ENCODE assay signal across 16 mouse cellular contexts in the genomic region with DNA sequence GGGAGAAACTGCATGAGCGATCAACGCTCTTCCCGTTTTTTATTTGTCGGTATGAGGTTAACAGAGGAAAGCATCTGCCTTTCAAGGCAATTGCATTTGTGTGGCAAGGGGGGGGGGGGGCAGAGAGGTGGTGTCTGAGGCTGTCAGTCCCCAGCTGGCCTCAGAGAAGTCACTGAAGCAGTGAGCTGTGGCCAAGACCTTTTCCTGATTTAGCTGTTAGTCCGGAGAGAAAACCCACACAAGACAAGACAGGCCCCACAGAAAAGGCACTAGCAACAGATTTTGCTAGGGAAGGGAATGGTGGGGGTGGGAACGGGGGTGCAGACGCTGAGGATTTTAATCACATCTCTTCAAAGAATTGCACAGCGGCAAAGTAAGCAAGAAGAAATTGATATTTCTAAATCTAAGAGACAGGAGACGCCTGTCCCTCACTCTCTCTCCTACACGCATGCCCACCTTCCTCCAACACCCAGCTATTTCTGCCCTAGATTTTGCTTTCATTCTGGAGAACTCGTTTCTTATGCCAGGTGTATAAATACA. TPM values are rescaled to one million over a fixed set of nuclear protein-coding genes. Genes with fewer than 3 reads are reported as not detected.
DNase-seq lines count a peak whose midpoint lies in the region; ATAC-seq and TF ChIP-seq lines count a peak whose summit lies in the region.
"Had no signal": no experiment of that assay in that cellular context is flagged by ENCODE, and none has a peak within 500 bp of the region (broad histone marks: within the 10 kb centered on the region; RNA-seq: fewer than 3 reads in every experiment).

No protein-coding gene starts in this region.

- no peak overlapping the region for H3K4me3 ChIP-seq in heart, embryonic 10.5 days
- H3K4me3 ChIP-seq in left cerebral cortex, adult 2 months = no peak overlapping the region
- H3K4me3 ChIP-seq: embryonic facial prominence, embryonic 13.5 days; forebrain, embryonic 12.5 days had no signal

- H3K36me3 ChIP-seq in heart, embryonic 10.5 days = no peaks in the 10 kb centered on the region
- H3K36me3 ChIP-seq: embryonic facial prominence, embryonic 13.5 days; forebrain, embryonic 12.5 days had no signal

- WGBS in heart, embryonic 10.5 days = 67% methylated on average over 11 of the region's 11 CpGs

- H3K27ac ChIP-seq in heart, embryonic 10.5 days = 0 out of 2 replicates have a peak overlapping the region, but pooled peaks have one; percentile 67
- H3K27ac ChIP-seq in left cerebral cortex, adult 2 months = peak overlapping the region; percentile 63
- H3K27ac ChIP-seq: embryonic facial prominence, embryonic 13.5 days; forebrain, embryonic 12.5 days had no signal

- peaks cover 34% of the 10 kb centered on the region for H3K4me1 ChIP-seq in heart, embryonic 10.5 days

- H3K9me3 ChIP-seq in heart, embryonic 10.5 days = no peaks in the 10 kb centered on the region
- H3K9me3 ChIP-seq: embryonic facial prominence, embryonic 13.5 days; forebrain, embryonic 12.5 days had no signal

- no peak for TF ChIP-seq CTCF in left cerebral cortex, adult 2 months (IDR thresholded peaks at IDR 0.05)

- intact Hi-C loops in heart, postnatal 25 days (cut with DNase I) = no loop called here
- intact Hi-C loops in left cerebral cortex, adult 2 months (cut with DNase I) = loop anchor here (1.0 to 2.0 kb wide), 2 partner anchors 20 to 23 kb away; a partner anchor contains a TSS

- H3K27me3 ChIP-seq in heart, embryonic 10.5 days (ENCODE audit: insufficient read depth, poor library complexity, severe bottlenecking) = no peaks in the 10 kb centered on the region
- H3K27me3 ChIP-seq: embryonic facial prominence, embryonic 13.5 days; forebrain, embryonic 12.5 days had no signal

- DNase-seq in heart, embryonic 10.5 days (ENCODE audit: low spot score) = no peak
- DNase-seq in heart, postnatal 25 days (ENCODE audit: low spot score) = no peak
- DNase-seq in left cerebral cortex, adult 2 months (ENCODE audit: extremely low spot score in 1 of 2, low spot score in 2 of 2) = peak in 1 of 2 experiments; percentile 31
- no peak for DNase-seq in left cerebral cortex, adult 11 months (ENCODE audit: low spot score)
- peak; percentile 85 for DNase-seq in A20 (ENCODE audit: low read depth, low spot score)
- no peak for DNase-seq in B cell, adult 2 months
- no peak for DNase-seq in cerebellum, postnatal 25 days
- DNase-seq: cerebellum, adult 9-11 months; gastrocnemius, postnatal 36 days; heart, postnatal 36 days; kidney, adult 8-10 months; lung, postnatal 36 days; retina, postnatal 1 day had no signal

- peak; percentile 43 for ATAC-seq in megakaryocyte, adult 5-6 weeks (ENCODE audit: poor library complexity, severe bottlenecking)

RNA-seq across cellular contexts. Expression of a gene that starts 19.9 kb away (rescaled TPM):
- polyA plus RNA-seq in heart, embryonic 10.5 days (2016; fragmentation: Nextera tagmentation; extraction: Ambion mirVana) = 59.4 and 75.5 TPM in 2 replicates
- total RNA-seq in heart, postnatal 25 days (2021) = 10 to 100 TPM; 52.8 to 53.8 TPM
- total RNA-seq in left cerebral cortex, adult 2 months (2021) = 100 to 1,000 TPM; 166 to 170 TPM
- total RNA-seq in megakaryocyte, adult 5-6 weeks (2015) = 14.8 and 16.2 TPM in 2 replicates
- total RNA-seq in megakaryocyte, adult 5-6 weeks (2017) = 40.0 and 47.9 TPM in 2 replicates
